Mouse (Mus musculus) kidney, embryonic 15.5 days (tissue): ENCODE data around the gene Clic3. TPM values are rescaled to one million over a fixed set of nuclear protein-coding genes. Genes with fewer than 3 reads are reported as not detected.

Experiments used
- ATAC-seq: fragments of 200-750 bp; cut with Nextera tagmentation; replicated peaks from 2 replicates; pipeline ENCODE4 v1.8.0; 2017; ENCODE audit warnings: moderate TSS enrichment; ENCODE audit not compliant: low FRiP score
- H3K27ac ChIP-seq: fragments of 300-500 bp; sonication (generic); 2 replicates; pipeline ENCODE4 v1.5.1; 2015; ENCODE audit warnings: mild to moderate bottlenecking, inconsistent platforms
- H3K27me3 ChIP-seq: fragments of 300-500 bp; sonication (generic); 2 replicates; pipeline ENCODE4 v1.6.1; 2015; ENCODE audit warnings: inconsistent platforms
- H3K36me3 ChIP-seq: fragments of 300-500 bp; sonication (generic); 2 replicates; pipeline ENCODE4 v1.6.1; 2015; ENCODE audit warnings: inconsistent platforms
- H3K4me1 ChIP-seq: fragments of 300-500 bp; sonication (generic); 2 replicates; pipeline ENCODE4 v1.6.1; 2015; ENCODE audit warnings: inconsistent platforms
- H3K4me2 ChIP-seq: fragments of 300-500 bp; sonication (generic); 2 replicates; pipeline ENCODE4 v1.6.1; 2015; ENCODE audit warnings: moderate library complexity, mild to moderate bottlenecking, inconsistent platforms
- H3K4me3 ChIP-seq: fragments of 300-500 bp; sonication (generic); replicated peaks from 2 replicates; pipeline ENCODE4 v1.5.1; 2015; ENCODE audit warnings: mild to moderate bottlenecking, inconsistent platforms
- H3K9ac ChIP-seq: fragments of 300-500 bp; sonication (generic); 2 replicates; pipeline ENCODE4 v1.6.1; 2015; ENCODE audit warnings: mild to moderate bottlenecking, inconsistent platforms
- H3K9me3 ChIP-seq: fragments of 300-500 bp; sonication (generic); replicated peaks from 2 replicates; pipeline ENCODE4 v1.6.1; 2016; ENCODE audit warnings: inconsistent platforms
- WGBS: fragments of 180-500 bp; shearing (Covaris S2); methylation state at CpG from one replicate; pipeline ENCODE4 v1.1.7; 2015; ENCODE audit warnings: mixed read lengths; 5-methylcytosine and 5-hydroxymethylcytosine counted together
- polyA plus RNA-seq: library from polyadenylated mRNA; unstranded; fragments of >200 nt; fragmentation: Nextera tagmentation; extraction: Ambion mirVana; gene quantifications from 2 replicates; pipeline ENCODE4 v1.2.1, GENCODE M21; 2015

Clic3 gene
- polyA plus RNA-seq, 1 experiment from 2014 or later, result 3.9 TPM

- WGBS, result 53% methylated on average over 1 of the region's 1 CpGs
- Histone ChIP-seq H3K9me3 (no peaks in the 10 kb centered on the region), H3K9ac (no peak overlapping the region), H3K4me1 (peaks cover 5% of the 10 kb centered on the region; the same call in 1 of the 2 replicates), H3K27ac (no peak overlapping the region), H3K36me3 (peaks cover 2% of the 10 kb centered on the region; the same call in 1 of the 2 replicates), H3K4me3 (no peak overlapping the region), H3K4me2 (no peak overlapping the region), H3K27me3 (no peaks in the 10 kb centered on the region)
- ATAC-seq, result no peak
Observed at GRCm38 (mm10) chr2:25452951-25453350, 3.7 kb upstream of the Clic3 start.

DNA sequence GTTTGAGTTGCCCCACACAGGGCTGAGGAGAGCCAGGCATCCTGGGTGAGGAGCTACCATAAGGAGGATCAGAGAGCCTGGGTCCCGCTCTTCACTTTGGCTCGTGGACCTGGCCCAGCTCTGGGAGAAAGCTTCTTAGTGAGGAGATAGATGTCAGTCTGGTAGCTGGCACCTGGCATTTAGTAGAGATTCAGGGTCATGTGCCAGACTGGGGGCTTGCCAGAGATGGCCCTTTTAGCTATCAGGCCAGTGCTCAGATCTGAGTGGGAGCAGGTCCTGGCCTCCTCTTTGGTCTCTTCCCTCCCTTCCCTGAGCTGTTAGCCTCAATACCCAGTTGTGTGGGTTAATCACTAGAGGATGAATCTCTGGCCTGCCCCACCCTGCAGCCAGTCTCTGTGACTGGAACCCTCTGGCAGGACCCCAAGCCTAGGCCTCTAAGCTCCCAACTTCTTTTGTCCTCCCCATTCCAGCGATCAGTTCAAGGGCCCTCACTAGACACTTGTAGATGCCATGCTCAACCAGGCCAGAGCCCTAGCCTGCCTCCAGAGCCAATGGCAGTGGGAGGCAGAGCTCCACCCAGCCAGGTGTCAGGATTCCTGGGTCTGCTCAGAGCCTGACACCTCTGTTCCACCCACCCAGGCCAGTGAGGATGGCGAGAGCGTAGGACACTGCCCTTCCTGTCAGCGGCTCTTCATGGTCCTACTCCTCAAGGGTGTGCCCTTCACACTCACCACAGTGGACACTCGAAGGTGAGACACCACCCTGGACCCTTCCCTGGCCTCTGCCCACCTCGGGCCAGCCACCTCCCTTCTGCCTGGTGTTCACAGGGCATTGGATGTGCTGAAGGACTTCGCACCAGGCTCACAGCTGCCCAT lies 621 bp downstream of the Clic3 start:
- Histone ChIP-seq H3K4me3 (no peak overlapping the region), H3K36me3 (peaks cover 8% of the 10 kb centered on the region; the same call in 1 of the 2 replicates), H3K4me2 (no peak overlapping the region), H3K27me3 (no peaks in the 10 kb centered on the region), H3K9ac (no peak overlapping the region), H3K4me1 (peaks cover 28% of the 10 kb centered on the region), H3K27ac (no peak overlapping the region), H3K9me3 (no peaks in the 10 kb centered on the region)
- 88% methylated on average over 9 of the region's 9 CpGs for WGBS
- no peak for ATAC-seq

DNA sequence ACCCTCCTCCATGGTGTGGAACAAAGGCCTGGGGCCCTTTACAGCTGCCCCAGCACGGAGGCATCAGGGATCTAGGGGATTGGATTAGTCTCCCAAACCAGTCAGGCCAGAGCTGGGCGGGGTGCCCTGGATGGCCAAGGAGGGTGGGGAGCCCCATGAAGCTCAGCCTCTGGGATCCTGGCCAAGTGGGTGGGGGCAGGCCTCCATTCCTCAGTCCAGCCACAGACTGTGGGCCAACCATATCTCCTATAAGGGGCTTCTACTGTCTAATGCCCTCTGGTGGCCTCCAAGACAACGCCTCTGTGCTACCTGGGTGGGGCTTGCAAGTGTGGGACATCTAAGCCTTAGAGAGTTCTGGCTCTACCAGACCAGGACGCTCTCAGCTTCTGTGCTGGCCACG lies 2.3 kb downstream of the Clic3 start:
- no peak overlapping the region for H3K4me2 ChIP-seq
- H3K27me3 ChIP-seq, result no peaks in the 10 kb centered on the region
- 69% methylated on average over 5 of the region's 5 CpGs for WGBS
- no peak overlapping the region for H3K9ac ChIP-seq
- no peak overlapping the region for H3K27ac ChIP-seq
- H3K9me3 ChIP-seq, result no peaks in the 10 kb centered on the region
- H3K4me3 ChIP-seq, result no peak overlapping the region
- ATAC-seq, result no peak; the same call in 1 of the 2 replicates
- H3K4me1 ChIP-seq, result peaks cover 28% of the 10 kb centered on the region
- peaks cover 8% of the 10 kb centered on the region; the same call in 1 of the 2 replicates for H3K36me3 ChIP-seq

DNA sequence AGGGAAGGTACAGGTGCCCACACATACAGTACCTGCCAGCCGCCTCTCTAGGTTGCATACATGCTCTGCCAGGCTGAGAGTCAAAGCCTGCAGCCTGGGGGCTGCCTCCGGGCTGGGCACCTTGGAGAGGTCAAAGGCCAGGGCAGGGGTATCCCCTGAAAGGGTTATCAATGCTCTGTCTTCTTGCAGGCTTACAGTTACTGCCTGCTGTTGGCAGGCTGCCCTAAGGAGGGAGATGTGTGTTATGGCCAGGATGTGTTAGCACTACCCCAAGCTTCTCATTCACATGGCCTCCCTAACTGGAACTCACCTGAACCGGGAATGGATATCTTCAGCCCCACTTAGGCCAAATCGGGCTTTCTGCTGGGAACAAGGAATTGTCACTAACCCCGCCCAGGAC lies 3.5 kb downstream of the Clic3 start:
- Histone ChIP-seq H3K4me3 (peak overlapping the region; percentile 67), H3K27me3 (no peaks in the 10 kb centered on the region), H3K27ac (peak overlapping the region; percentile 92), H3K9ac (peak overlapping the region; percentile 61), H3K36me3 (peaks cover 8% of the 10 kb centered on the region; the same call in 1 of the 2 replicates), H3K4me1 (peaks cover 28% of the 10 kb centered on the region), H3K9me3 (no peaks in the 10 kb centered on the region), H3K4me2 (peak overlapping the region; percentile 88)
- ATAC-seq, result no peak; the same call in 1 of the 2 replicates
- WGBS, result 24% methylated on average over 5 of the region's 5 CpGs

DNA sequence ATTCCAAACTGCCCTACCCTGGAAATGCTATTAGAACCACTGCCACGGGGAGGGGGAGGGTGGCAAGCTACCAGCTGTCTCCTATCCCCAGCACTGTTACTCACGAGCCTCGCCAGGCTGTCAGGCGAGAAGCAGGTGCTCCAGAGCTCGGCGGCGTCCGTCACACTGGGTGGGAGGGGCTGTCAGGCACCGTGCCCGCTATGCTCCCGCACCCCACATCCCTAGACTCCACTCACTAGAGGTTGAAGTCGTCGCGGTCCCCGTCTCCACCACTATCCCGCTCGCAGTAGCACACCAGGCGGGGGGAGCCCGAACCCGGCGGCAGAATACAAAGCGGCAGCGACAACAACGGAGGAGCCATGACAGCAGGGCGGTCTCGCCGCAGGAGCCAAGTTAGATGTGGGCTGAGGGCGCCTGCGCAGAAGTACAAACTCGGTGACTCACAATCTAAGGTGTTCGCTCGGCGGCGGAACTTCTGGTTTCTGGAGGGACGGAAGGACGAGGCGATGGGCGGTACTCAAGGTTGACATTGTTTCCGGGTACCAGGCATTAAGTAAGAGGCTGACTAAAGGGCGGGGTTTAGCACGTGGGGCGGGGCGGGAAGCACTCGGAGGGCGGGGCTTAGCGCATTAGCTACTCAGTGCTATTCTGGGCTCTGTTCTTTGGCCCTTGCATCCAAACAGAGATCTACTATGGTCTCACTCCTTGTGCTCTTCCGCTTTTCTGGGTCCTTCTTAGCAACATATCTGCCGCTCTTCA lies 4.1 kb downstream of the Clic3 start, which contains the start of gene Paxx:
TSS of gene Paxx (minus strand) at position 544 of the 759 bp plus-strand sequence.
- Histone ChIP-seq H3K9me3 (no peaks in the 10 kb centered on the region), H3K4me2 (peak within 1 kb of the TSS; percentile 88), H3K27me3 (no peaks in the 10 kb centered on the region), H3K4me1 (peaks cover 32% of the 10 kb centered on the region), H3K9ac (peak within 1 kb of the TSS; percentile 61), H3K36me3 (peaks cover 8% of the 10 kb centered on the region; the same call in 1 of the 2 replicates), H3K27ac (peak within 1 kb of the TSS; percentile 92), H3K4me3 (peak within 1 kb of the TSS; percentile 67)
- WGBS, result under 1% methylated on average over 48 of the region's 48 CpGs
- ATAC-seq, result peak; percentile 90

GRCm38 (mm10) chr2:25461407-25461806 lies 4.8 kb downstream of the Clic3 start:
- Histone ChIP-seq H3K9ac (peak overlapping the region; percentile 42; the same call in 1 of the 2 replicates), H3K4me1 (peaks cover 35% of the 10 kb centered on the region), H3K36me3 (peaks cover 8% of the 10 kb centered on the region; the same call in 1 of the 2 replicates), H3K4me2 (peak overlapping the region; percentile 88), H3K27me3 (no peaks in the 10 kb centered on the region), H3K27ac (peak overlapping the region; percentile 92), H3K9me3 (no peaks in the 10 kb centered on the region), H3K4me3 (peak overlapping the region; percentile 67)
- WGBS, result 33% methylated on average over 3 of the region's 3 CpGs
- ATAC-seq, result no peak

- Histone ChIP-seq H3K4me1 (peaks cover 34% of the 10 kb centered on the region), H3K4me3 (no peak overlapping the region), H3K27me3 (no peaks in the 10 kb centered on the region), H3K27ac (no peak overlapping the region), H3K9me3 (no peaks in the 10 kb centered on the region), H3K9ac (no peak overlapping the region), H3K36me3 (peaks cover 1% of the 10 kb centered on the region; the same call in 1 of the 2 replicates), H3K4me2 (no peak overlapping the region)
- WGBS, result 90% methylated on average over 3 of the region's 3 CpGs
- no peak for ATAC-seq
Observed at GRCm38 (mm10) chr2:25463630-25464029, 7.0 kb downstream of the Clic3 start.

DNA sequence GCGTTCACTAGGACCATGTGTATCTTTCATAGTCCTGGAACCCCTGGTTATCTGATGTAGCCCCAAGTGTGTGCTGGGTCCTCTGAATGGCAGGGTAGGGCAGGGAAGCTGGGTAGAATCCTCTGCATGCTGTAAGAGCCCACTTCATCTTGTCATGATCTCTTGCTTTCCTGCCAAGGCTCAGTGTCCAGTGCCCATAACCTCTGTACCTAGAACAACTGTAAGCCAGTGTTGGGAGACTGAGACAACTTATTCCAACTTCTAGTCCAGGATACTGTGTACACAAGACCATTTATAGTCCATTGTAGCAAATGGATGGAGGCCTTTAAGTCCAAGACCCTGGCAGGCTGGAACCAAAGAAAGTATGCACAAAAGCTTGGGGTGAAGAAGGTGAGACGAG lies 8.6 kb downstream of the Clic3 start:
- Histone ChIP-seq H3K4me2 (no peak overlapping the region), H3K4me1 (peaks cover 21% of the 10 kb centered on the region), H3K4me3 (no peak overlapping the region), H3K36me3 (no peaks in the 10 kb centered on the region), H3K27me3 (no peaks in the 10 kb centered on the region), H3K9ac (no peak overlapping the region), H3K27ac (no peak overlapping the region), H3K9me3 (no peaks in the 10 kb centered on the region)
- no peak for ATAC-seq
- WGBS, result 82% methylated on average over 2 of the region's 2 CpGs

GRCm38 (mm10) chr2:25465816-25466635 lies 9.4 kb downstream of the Clic3 start:
- H3K4me2 ChIP-seq, result no peak overlapping the region
- peaks cover 19% of the 10 kb centered on the region for H3K4me1 ChIP-seq
- no peak overlapping the region for H3K4me3 ChIP-seq
- H3K27ac ChIP-seq, result no peak overlapping the region
- no peaks in the 10 kb centered on the region for H3K27me3 ChIP-seq
- 57% methylated on average over 10 of the region's 10 CpGs for WGBS
- no peaks in the 10 kb centered on the region for H3K9me3 ChIP-seq
- no peaks in the 10 kb centered on the region for H3K36me3 ChIP-seq
- H3K9ac ChIP-seq, result no peak overlapping the region
- no peak for ATAC-seq

- H3K4me3 ChIP-seq, result no peak overlapping the region
- H3K4me1 ChIP-seq, result peaks cover 13% of the 10 kb centered on the region; the same call in 1 of the 2 replicates
- H3K9me3 ChIP-seq, result no peaks in the 10 kb centered on the region
- no peaks in the 10 kb centered on the region for H3K36me3 ChIP-seq
- WGBS, result 78% methylated on average over 14 of the region's 14 CpGs
- H3K4me2 ChIP-seq, result no peak overlapping the region
- no peak overlapping the region for H3K27ac ChIP-seq
- ATAC-seq, result no peak
- no peak overlapping the region for H3K9ac ChIP-seq
- no peaks in the 10 kb centered on the region for H3K27me3 ChIP-seq
Observed at GRCm38 (mm10) chr2:25467606-25468303, 11.1 kb downstream of the Clic3 start.
